Mouse (Mus musculus): ENCODE data around the gene Igf2.

DNA sequence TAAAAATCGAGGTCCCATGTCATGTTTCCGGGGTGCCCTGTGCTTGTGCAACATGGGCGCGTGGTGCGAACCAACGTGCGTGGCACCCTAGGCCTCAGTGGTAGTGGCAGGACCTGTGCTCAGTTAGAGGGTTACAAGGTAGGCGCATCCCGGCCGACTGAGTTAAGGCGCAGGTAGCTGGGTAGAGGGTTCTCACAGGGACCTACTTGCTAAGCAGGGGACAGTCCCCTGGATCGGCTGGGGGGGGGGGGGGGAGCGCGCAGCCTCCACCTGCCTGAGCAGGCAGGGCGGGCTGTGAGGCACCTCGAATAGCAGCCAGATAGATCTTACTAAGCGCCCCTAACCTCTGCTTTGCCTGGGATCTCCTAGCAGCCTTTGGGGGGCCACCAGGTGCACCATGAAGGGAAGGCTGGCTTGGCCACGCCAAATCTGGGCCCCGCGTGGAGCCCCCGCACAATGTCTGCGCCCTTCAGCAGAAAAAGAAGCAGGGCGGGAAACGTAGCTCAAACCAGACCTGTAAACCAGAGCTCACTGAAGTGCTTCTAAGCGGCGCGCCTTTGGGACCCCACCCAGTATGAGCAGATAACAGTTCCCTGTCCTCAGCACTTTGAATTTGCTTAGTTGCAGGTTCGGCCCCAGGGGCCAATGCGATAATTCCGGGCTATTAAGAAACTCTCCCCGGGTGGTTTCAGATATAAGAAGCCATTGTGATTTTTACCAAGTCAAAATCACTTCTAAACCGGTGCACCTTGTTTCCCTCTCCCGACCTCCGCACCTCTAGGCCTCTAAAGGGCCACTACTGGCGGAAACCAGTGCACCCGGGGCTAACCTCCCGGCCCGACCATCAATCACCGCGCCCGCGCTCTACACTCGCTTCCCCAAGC, 6.6 kb downstream of the Igf2 start:
- TF ChIP-seq CTCF (conservative IDR thresholded peaks at IDR 0.05; ENCODE audit: low read length) = no peak
- TF ChIP-seq NANOG (IDR thresholded peaks at IDR 0.05; ENCODE audit: borderline replicate concordance, low read length) = no peak

All from E14TG2a.4 (cell line).